Mouse (Mus musculus) neural tube, postnatal 0 days (tissue): ENCODE data around the gene Gm10638. TPM values are rescaled to one million over a fixed set of nuclear protein-coding genes. Genes with fewer than 3 reads are reported as not detected.

Experiments used
- polyA plus RNA-seq: library from polyadenylated mRNA; unstranded; fragments of >200 nt; fragmentation: Nextera tagmentation; extraction: Ambion mirVana; gene quantifications from 2 replicates; pipeline ENCODE4 v1.2.1, GENCODE M21; 2015

Gm10638 gene
- polyA plus RNA-seq: 4.9 and 7.4 TPM in 2 replicates

GRCm38 (mm10) chr8:86745221-86745934 is at the start of gene Gm10638, which contains the start of gene Siah1a:
Gene Gm10638 (plus strand): TSS chr8:86745699.
Gene Siah1a (minus strand): TSS chr8:86745934.

Other genes starting within 250 kb of the Gm10638 start
- gene Abcc12, start 165.0 kb upstream of the Gm10638 start, polyA plus RNA-seq: 0.15 and 0.19 TPM in 2 replicates
- gene Lonp2, start 121.7 kb upstream of the Gm10638 start, polyA plus RNA-seq: 66.5 and 67.7 TPM in 2 replicates
- 49.7 and 53.8 TPM in 2 replicates for gene Siah1a, start 235 bp downstream of the Gm10638 start, polyA plus RNA-seq
- gene N4bp1, start 139.6 kb downstream of the Gm10638 start, polyA plus RNA-seq: 8.0 and 8.6 TPM in 2 replicates